Mouse (Mus musculus) brown adipose tissue, adult 24 weeks (tissue): ENCODE measurements around the gene Ccsap. TPM values are rescaled to one million over a fixed set of nuclear protein-coding genes. Genes with fewer than 3 reads are reported as not detected.

ENCODE experiments used
- H3K27ac ChIP-seq: fragments of 200-500 bp; replicated peaks from 2 replicates; pipeline ENCODE4 v1.5.1; 2012; ENCODE audit warnings: low read depth, mild to moderate bottlenecking, low read length
- H3K4me1 ChIP-seq: fragments of 200-500 bp; 2 replicates; pipeline ENCODE4 v1.6.1; 2012; ENCODE audit warnings: low read length, mixed read lengths; ENCODE audit not compliant: control insufficient read depth, insufficient read depth, insufficient read length
- H3K4me3 ChIP-seq: fragments of 200-500 bp; 2 replicates; pipeline ENCODE4 v1.5.1; 2012; ENCODE audit warnings: low read depth, mild to moderate bottlenecking, low read length, moderate library complexity; ENCODE audit not compliant: insufficient read depth
- polyA plus RNA-seq: library from polyadenylated mRNA; stranded (reverse); fragments of >200 nt; gene quantifications from 2 replicates; pipeline ENCODE4 v1.2.4, GENCODE M21; 2012; ENCODE audit not compliant: missing spikeins, insufficient read depth, insufficient read length

The Ccsap gene
- polyA plus RNA-seq, 1 experiment, result not detected

- H3K27ac ChIP-seq, result no peak overlapping the region
- peak overlapping the region; percentile 9; the same call in 1 of the 2 replicates for H3K4me3 ChIP-seq
- peaks cover 6% of the 10 kb centered on the region for H3K4me1 ChIP-seq
Measured at GRCm38 (mm10) chr8:123807852-123808573, 52.0 kb downstream of the Ccsap start.

DNA sequence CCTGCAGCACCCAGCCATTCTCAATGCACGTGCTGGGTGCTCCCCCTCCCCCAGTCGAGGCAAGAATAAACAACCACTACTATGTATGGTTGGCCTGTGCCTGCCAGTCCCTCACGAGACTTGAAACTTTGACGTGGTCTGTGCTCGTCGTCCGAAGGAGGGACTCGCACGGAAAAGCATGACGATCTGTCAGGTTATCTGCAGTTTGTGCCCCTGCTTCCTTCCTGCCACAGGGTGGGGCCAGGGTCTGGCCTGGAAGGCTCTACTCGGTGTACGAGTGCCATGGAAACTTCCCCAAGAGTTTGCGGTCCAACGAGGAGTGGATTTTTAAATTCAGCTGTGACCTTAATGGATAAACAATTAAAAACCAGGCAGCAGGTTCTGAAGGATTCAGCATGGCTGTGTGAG, 53.0 kb downstream of the Ccsap start:
- H3K4me1 ChIP-seq, result peaks cover 6% of the 10 kb centered on the region
- H3K4me3 ChIP-seq, result 0 out of 2 replicates have a peak overlapping the region, but pooled peaks have one; percentile 9
- no peak overlapping the region for H3K27ac ChIP-seq

GRCm38 (mm10) chr8:123806374-123806935, 53.6 kb downstream of the Ccsap start:
- Histone ChIP-seq H3K27ac (0 out of 2 replicates have a peak overlapping the region, but pooled peaks have one; percentile 35), H3K4me3 (peak overlapping the region; percentile 92), H3K4me1 (peaks cover 6% of the 10 kb centered on the region)

- peak within 1 kb of the TSS; percentile 92 for H3K4me3 ChIP-seq
- H3K4me1 ChIP-seq, result peaks cover 6% of the 10 kb centered on the region
- H3K27ac ChIP-seq, result peak within 1 kb of the TSS; percentile 35
Measured at GRCm38 (mm10) chr8:123805718-123806373, 54.2 kb downstream of the Ccsap start, which contains the start of gene Rab4a. Gene Rab4a, plus strand, starts transcription at chr8:123805985.

DNA sequence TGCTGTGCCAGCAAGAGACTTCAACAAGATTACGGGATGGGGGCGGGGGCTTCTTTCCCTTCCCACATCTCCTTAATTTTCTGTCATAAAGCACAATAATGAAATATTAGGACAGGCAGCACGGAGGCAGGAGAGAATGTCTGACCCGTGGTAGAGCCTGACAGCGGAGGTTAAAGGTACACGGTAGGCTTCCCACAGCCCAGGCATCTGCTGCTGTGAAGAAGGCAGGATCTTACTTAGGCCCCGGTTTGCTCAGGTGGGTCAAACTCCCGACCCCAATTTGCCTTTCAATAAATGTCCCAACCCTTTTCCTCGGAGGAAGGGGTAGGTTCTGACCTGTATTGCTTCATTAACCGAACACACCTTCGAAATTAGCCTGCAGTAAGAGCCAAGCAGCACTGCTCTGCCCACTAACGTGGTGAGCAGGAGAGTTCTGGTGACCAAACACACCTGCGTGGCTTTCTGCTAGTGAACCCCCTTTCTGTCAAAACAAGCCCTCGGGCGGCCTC, 54.7 kb downstream of the Ccsap start:
- Histone ChIP-seq H3K4me3 (peak overlapping the region; percentile 92), H3K4me1 (peaks cover 6% of the 10 kb centered on the region), H3K27ac (no peak overlapping the region; the same call in 1 of the 2 replicates)

DNA sequence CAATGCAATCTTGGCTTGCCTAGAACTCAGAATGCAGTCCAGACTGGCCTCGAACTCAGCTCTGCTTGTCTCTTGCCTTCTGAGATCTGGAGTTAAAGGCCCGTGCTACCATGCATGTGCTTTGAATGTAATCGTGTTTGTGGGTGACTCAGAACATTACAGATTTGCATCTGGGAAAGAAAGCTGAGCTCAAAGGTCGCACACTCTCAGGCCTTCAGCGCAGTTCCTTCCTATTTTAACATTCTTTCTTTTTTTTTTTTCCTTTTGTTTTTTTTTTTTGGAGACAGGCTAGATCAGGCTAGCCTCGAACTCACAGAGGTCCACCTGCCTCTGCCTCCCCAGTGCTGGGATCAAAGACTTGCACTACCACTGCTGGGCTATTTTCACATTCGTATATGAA, 55.4 kb downstream of the Ccsap start:
- H3K4me1 ChIP-seq, result peaks cover 6% of the 10 kb centered on the region
- no peak overlapping the region for H3K27ac ChIP-seq
- H3K4me3 ChIP-seq, result no peak overlapping the region

GRCm38 (mm10) chr8:123803639-123804038, 56.4 kb downstream of the Ccsap start:
- H3K4me3 ChIP-seq, result no peak overlapping the region
- peaks cover 6% of the 10 kb centered on the region for H3K4me1 ChIP-seq
- no peak overlapping the region for H3K27ac ChIP-seq

GRCm38 (mm10) chr8:123801538-123801937, 58.5 kb downstream of the Ccsap start:
- Histone ChIP-seq H3K4me3 (no peak overlapping the region), H3K4me1 (0 out of 2 replicates have a peak, but pooled peaks cover 3% of the 10 kb centered on the region), H3K27ac (no peak overlapping the region)

- no peak overlapping the region for H3K27ac ChIP-seq
- H3K4me3 ChIP-seq, result no peak overlapping the region
- H3K4me1 ChIP-seq, result 0 out of 2 replicates have a peak, but pooled peaks cover 3% of the 10 kb centered on the region
Measured at GRCm38 (mm10) chr8:123800867-123801266, 59.1 kb downstream of the Ccsap start.

GRCm38 (mm10) chr8:123799885-123800284, 60.1 kb downstream of the Ccsap start:
- Histone ChIP-seq H3K4me1 (0 out of 2 replicates have a peak, but pooled peaks cover 3% of the 10 kb centered on the region), H3K4me3 (no peak overlapping the region), H3K27ac (no peak overlapping the region)

GRCm38 (mm10) chr8:123799434-123799833, 60.6 kb downstream of the Ccsap start:
- 0 out of 2 replicates have a peak, but pooled peaks cover 3% of the 10 kb centered on the region for H3K4me1 ChIP-seq
- H3K27ac ChIP-seq, result no peak overlapping the region
- no peak overlapping the region for H3K4me3 ChIP-seq

- 0 out of 2 replicates have a peak, but pooled peaks cover 3% of the 10 kb centered on the region for H3K4me1 ChIP-seq
- no peak overlapping the region for H3K27ac ChIP-seq
- H3K4me3 ChIP-seq, result no peak overlapping the region
Measured at GRCm38 (mm10) chr8:123797928-123798327, 62.1 kb downstream of the Ccsap start.

DNA sequence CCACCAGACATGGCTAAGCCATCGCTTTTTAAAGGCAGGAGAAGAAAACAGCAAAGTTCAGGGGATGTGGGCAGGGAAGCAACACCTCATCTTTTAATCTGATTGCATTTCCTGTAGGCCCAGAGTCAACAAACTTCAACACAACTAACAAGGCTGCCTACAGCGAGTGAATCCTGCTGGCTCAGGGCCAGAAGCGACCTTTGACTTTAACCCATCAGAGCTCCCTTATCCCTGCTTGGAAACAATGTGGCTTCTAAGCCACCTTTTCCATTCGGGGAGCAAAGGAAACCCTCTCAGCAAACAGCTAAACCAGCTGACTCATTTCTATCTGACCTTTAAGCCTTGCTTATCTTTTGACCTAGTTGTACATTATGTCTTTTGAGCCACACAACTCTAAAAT, 63.3 kb downstream of the Ccsap start:
- Histone ChIP-seq H3K27ac (no peak overlapping the region), H3K4me1 (0 out of 2 replicates have a peak, but pooled peaks cover 3% of the 10 kb centered on the region), H3K4me3 (no peak overlapping the region)

GRCm38 (mm10) chr8:123794766-123795165, 65.2 kb downstream of the Ccsap start:
- H3K27ac ChIP-seq, result no peak overlapping the region
- no peak overlapping the region for H3K4me3 ChIP-seq
- H3K4me1 ChIP-seq, result 0 out of 2 replicates have a peak, but pooled peaks cover 3% of the 10 kb centered on the region

DNA sequence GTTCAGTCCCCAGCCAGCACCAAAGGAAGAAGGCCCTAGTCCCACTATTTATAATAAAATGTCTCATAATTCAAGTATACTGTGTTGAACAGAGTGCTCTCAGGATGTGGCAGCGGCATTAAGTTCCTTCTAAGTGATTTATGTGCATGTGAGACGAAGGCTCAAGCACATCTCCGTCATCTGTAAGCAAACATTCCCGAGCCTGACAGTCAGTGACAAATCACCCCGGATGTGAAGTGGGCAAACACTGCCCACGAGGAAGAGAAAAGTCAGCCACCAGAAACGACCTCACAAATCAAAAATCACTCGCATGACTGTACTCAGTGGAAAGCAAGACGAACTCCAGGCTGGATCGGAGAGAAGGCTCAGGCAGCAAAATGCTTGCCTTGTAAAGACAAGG, 66.1 kb downstream of the Ccsap start:
- Histone ChIP-seq H3K4me3 (no peak overlapping the region), H3K4me1 (0 out of 2 replicates have a peak, but pooled peaks cover 3% of the 10 kb centered on the region), H3K27ac (no peak overlapping the region)
